Mouse (Mus musculus) heart, postnatal 25 days (tissue): ENCODE measurements around the gene Cd274. TPM values are rescaled to one million over a fixed set of nuclear protein-coding genes. Genes with fewer than 3 reads are reported as not detected.

Experiments
- DNase-seq: peaks from one replicate; pipeline ENCODE4 v3.0.0; 2022; ENCODE audit warnings: low spot score
- intact Hi-C: fragments of 180-260 bp; cut with DNase I; formaldehyde crosslinking; loops from one replicate; pipeline ENCODE4 v1.15.1; 2025
- total RNA-seq, 2 experiments: library from RNA; stranded (reverse); gene quantifications; 2 replicates each; pipeline ENCODE4 v1.2.3; 2021

Cd274 gene
- 1 to 10 TPM; 2.0 to 2.3 TPM for total RNA-seq

DNA sequence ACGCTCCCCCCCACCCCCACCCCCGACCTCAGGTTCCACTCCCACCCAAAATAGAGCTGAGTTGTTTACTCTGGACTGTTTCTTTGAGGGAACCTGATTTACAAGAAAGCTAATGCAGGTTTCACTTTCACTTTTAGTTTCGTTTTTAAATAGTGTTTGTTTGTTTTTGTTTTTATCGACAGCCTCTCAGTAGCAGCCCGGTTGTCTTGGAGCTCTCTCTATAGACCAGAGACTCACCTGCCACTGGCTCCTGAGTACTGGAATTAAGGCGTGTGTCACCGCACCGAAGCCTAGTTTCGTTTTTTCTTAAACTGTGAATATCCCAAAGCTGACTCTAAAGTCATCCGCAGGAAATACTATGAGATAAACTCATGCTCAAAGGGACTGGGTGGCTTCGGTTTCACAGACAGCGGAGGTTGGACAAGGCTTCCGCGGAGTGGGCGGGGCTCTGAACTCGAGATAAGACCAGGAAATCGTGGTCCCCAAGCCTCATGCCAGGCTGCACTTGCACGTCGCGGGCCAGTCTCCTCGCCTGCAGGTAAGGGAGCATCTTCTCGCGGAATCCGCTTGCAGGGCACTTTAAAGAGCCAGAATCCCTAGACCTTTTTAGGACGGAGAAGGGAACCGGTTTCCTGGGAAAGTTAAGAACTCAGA, at the start of gene Cd274, which contains the start of gene Plgrkt:
Gene Cd274 (plus strand): TSS at position 487 of the 654 bp plus-strand sequence.
Gene Plgrkt (minus strand): TSS at position 422 of the 654 bp plus-strand sequence.
- intact Hi-C loops = no loop called here
- peak; percentile 69 for DNase-seq

DNA sequence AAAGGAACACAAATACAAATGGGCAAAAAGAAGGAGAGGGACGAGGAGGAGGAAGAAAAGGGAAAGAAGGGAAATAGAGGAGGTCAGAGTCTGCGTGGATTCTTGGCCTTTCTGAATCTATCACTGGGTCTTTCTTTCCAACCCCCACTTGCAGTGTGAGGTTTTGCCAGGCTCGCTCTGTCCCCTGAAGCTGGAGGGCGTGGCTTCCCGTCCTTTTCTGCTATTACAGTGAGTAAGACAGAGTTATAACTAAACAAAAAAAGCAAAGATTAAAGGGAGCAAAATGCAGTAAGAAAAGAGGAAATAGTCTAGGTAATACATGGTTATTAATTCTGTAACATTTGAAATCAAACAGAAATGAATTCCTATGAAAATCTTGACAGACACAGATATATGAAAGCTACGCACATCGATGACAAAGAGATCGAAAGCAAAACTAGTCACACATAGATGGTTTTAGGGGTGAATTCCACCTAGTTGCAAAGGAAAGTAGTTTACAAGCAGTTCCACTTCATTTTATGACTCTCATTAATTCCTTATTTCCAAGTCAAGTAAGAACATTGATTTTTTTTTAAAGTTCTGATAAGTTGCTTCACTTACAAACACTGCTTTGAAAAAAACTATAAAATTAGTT, 43.7 kb upstream of the Cd274 start:
- intact Hi-C loops = no loop called here
- DNase-seq = no peak

DNA sequence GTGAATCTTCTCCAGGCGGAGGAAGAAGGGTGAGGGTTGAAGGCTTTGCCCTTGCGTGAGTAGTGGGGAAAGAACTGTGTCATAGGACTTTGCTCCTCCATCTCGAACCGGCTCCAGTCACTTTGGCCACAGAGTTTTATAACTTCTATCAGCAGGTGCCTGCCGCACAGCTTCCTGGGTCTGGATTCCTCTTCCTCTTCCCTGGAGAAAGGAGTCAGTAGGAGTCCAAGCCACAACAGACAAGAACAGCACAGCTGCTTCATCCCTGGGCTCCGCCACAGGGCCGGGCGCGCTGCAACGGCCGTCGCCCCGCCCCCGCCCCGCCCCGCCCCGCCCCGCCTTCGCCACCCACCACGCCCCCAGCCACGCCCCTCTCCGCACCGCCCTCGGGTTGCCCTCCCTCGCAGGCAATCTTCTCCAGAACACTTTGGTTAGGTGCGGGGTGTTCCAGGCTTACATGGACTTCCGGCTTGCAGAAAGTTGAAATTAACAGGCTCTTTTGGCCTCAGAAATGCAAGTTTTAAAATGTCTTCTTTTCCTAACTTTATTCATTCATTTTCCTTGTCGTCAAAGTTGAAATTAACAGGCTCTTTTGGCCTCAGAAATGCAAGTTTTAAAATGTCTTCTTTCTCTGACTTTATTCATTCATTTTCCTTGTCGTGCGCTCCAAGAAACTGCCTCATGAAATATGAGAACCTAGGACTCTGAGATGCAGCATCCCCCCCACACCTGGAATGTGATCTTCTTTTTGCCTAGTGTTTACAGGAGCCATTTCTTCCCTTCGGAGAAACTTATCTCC, 42.0 kb upstream of the Cd274 start, which contains the start of gene Insl6:
Gene Insl6 (minus strand): TSS at position 304 of the 799 bp plus-strand sequence.
- intact Hi-C loops = no loop called here
- DNase-seq = no peak

DNA sequence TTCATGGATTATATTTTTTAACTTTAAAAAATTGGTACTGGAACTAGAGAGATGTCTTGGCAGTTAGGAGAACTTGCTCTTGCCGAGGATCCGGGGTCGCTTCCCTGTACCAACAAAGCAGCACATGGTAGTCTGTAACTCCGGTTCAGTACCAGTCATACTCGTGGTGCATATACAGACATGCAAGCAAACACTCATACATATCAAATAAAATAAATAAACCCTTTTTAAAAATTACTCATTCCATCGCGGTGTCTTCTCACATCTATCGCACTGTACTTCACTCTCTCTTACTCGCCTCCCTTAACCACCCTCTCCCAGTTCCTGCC, 41.4 kb upstream of the Cd274 start:
- no peak for DNase-seq
- intact Hi-C loops = no loop called here

DNA sequence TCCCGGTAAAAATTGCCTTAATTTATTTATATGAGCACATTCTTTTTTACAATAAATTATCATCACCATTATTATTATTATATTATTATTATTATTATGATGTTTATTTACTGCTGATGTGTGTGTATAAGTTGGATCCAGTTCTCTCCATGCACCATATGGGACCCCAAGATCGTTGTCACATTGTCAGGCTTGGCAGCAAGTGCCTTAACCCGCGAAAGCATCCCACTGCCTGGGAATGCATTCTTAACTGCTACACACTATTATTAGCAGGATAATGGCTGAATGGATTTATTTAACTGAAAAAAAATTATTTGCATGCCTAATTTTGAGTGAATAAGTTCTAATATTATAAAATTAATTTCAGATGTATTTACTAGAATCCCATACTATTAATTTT, 40.9 kb upstream of the Cd274 start:
- intact Hi-C loops = no loop called here
- no peak for DNase-seq

DNA sequence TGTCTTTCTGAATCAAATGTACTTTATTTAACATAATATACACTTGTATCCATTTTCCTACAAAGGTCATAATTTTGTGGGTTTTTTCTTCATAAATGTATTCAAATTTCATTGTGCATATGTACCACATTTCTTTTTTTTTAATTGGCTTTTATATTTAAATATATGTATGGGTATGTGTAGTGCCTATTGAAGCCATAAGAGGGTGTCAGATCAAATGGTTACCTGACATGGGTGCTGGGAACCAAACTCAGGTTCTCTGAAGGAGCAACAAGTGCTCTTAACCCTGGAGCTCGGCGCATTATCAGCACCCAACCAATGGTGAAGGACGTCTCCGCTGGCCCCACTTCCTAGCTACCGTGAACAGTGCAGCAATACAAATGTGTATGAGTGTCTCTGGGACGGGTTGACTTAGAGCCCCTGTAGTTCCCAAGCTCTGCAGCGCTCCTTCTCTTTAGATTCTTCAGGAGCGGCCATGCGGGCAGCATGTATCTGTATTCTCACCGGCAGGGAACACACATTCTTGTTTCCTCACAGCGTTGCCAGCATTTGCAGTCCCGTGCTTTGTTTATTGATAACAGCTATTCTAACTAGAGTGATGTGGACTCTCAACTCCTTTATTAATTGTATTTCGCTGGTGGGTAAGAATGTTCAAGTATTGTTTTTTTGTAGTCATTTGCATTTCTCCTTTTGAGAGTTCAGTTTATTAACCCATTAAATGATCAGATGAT, 40.3 kb upstream of the Cd274 start:
- DNase-seq = no peak
- intact Hi-C loops = no loop called here

DNA sequence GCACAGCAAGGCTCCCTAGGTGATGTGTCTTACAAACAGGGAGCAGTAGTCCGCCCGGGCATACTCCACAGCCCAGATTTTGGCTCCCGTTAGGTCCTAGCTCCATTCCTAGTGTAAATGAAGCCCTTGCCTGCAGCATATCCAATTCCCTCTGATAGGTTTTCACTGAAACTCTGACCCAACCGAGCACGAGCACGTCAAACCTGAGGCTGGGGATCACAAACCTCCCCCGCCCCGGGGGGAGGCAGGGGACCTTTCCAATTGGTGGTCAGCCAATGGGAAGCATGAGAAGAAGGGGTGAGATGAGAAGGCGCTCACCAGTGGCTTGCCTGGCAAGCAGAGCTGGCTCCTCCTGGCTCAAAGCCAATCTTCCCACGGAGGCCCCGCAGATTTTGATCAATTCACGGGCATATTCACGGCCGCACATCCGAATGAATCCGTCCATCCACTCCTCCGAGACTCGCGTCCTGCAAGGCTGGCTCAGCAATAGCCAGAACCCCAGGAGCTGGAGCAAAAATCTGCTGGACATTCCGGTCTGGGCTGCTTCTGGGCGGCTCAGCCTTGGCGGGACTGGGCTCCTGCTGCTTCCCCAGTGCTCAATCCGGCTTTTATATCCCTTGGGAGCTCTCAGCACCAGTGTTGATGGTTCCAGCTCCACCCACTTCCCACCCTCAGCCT, 33.0 kb upstream of the Cd274 start, which contains the start of gene Rln1:
Gene Rln1 (minus strand): TSS at position 603 of the 678 bp plus-strand sequence.
- DNase-seq = no peak
- intact Hi-C loops = no loop called here

DNA sequence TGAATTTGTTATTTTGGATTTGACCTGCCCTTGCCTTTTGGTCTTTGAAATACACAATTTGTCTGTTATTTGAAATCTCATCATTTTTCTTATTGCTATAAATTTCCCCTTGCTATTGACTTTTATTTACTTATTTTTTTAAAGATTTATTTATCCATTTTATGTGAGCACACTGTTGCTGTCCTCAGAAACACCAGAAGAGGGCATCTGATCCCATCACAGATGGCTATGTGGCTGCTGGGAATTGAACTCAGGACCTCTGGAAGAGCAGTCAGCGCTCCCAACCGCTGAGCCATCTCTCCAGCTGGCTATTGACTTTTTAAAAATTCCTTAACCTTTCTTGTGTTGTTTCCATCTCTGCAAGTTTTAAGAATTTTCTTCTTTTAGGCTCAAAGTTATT, 30.6 kb upstream of the Cd274 start:
- no peak for DNase-seq
- intact Hi-C loops = no loop called here

DNA sequence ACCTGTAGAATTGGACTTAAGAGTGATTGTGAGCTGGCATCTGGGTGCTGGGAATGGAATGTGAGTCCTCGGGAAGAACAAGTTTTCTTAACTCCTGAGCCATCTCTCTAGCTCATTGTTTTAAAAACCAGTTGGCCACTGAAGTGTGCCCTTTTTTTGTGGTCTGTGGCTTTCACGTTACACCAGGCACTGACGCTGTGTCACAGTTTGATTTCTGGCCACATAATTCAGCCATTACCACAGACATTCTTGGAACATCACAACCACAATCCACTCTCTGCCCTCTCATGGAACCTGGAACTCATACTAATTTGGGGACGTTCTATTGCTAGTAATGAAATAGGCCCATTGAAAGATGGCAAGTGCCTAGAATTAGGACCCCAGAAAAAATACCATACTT, 26.2 kb upstream of the Cd274 start:
- intact Hi-C loops = no loop called here
- DNase-seq = no peak

DNA sequence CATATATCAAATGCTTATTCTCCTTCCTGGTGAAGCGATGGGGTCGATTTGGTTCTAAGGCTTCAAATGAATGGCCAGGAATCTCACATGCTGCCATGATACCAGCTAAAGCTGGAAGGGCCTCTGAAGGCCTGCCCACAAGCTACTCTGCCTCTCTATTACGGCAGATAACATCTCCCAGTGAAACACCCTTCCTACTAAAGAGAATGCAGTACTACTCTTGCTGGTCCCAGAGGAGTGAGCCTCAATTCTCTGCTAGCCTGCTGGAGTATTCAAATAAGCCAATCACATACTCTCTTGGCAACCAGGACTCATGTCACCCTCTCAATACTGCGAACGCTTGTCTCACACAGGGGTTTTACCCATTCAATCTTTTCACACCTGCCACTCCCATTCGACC, 25.0 kb upstream of the Cd274 start:
- intact Hi-C loops = no loop called here
- no peak for DNase-seq

DNA sequence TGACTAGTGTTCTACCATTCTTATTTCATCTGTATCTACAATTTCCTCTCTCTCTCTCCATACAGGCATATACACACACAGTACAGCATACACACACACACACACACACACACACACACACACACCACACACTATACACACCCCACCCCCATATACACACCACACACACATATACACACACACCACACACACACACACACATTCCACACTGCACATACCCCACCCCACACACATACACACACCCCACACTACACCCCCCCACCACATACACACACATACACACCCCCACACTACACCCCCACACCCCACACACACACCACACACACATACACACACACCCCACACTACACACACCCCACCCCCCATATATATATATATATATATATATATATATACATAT, 22.4 kb upstream of the Cd274 start:
- intact Hi-C loops = no loop called here
- no peak for DNase-seq

DNA sequence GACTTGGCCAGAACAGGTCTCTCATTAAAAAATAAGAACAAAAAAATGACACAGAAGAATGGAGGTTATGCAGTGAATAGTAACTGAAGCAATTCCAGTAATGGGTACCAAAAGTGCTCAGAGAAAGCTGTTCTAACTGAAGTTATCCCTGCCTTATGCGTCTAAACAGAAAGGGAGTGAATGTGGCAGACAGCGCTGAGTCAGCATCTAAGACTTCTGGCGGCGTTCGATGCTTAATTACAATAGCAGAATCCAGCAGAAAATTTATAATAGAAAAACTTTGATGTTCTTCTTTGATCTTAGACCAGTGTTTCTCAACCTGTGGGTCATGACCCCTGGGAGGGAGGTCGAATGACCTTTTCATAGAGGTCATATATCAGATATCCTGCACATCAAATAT, 21.6 kb upstream of the Cd274 start:
- intact Hi-C loops = no loop called here
- no peak for DNase-seq

DNA sequence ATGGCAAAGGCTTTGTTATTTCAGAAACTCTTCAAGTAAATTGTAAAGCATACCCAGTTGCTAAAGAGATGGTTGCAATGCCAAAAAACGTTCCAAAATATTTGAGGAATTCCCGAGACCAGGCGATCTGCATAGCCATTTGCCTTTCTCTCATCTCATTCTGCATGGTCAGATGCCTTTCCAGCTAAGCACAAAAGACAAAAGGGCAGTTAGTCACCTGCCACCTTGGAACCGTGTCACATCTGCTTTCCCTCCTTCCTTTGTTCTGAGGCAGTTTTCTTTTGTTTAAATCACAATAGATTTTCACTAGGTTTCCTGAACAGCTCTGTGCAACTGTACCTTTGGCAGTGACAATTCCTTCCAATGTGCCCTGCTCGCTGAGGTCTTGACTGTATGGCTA, 16.3 kb upstream of the Cd274 start:
- intact Hi-C loops = no loop called here
- DNase-seq = no peak

DNA sequence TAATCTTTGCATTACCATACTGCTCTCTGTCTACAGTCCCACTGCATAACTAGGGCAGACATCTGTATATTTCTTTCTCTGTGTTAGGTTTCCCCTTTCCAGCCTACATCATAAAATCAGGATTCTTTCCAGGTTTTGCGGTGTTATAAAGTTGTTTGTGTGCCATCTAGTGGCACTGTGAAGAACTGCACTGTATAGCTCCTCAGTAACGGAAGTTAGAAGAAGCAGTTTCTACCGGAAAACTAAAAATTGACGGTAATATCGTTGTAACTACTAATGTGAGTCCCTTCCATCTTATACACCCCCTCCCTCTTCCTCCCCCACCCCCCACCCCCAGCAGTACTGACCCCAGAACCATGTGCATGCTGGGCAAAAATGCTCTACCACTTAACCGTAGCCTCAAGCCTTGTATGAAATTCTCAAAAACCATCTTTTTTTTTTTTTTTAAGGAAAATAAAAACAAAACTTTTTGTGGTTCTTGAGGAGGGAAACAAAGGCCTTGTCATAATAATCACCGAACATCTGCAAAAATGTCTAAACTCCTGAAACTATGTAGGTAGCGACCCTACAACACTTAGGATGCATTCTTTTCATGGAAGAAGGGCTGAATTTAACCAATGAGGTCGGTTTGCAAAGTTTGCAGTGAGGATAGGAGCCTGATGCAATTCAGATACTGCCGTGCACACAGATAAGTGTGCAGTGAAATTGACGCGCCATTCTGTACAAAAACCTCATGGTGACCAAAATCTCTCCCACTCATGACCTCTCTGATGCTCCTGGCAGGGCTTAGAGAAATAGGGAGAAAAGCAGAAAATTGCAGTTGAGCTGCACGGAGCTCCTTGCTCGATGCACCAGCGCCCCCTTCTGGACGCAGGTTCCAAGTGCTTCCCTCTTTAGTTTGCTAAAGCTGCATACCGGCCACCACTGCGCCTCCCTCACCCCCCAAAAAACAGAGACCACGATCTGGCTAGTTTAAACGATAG, 12.1 kb upstream of the Cd274 start:
- peak; percentile 46 for DNase-seq
- intact Hi-C loops = loop anchor here (1.0 to 2.0 kb wide), 4 partner anchors 146 to 578 kb away; no protein-coding TSS in a partner anchor

DNA sequence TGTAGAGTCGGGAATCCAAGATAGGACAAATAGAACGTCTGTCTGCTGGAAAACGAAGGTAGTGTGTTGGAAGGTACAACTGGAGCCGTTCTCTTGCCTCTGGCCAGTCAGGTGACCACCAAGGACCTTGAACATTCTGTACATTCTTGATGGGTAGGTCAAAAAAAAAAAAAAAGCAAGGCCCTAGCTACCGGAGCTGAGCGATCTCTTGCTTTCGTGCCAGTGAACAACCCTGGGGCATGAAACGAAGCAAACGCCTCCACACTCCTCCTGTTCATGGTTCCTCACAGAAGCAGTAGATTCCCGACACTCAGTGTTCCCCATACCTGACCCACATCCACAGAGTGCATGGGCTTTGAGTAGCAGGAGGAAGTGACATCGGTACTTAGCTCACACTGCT, 11.0 kb upstream of the Cd274 start:
- intact Hi-C loops = no loop called here
- no peak for DNase-seq

DNA sequence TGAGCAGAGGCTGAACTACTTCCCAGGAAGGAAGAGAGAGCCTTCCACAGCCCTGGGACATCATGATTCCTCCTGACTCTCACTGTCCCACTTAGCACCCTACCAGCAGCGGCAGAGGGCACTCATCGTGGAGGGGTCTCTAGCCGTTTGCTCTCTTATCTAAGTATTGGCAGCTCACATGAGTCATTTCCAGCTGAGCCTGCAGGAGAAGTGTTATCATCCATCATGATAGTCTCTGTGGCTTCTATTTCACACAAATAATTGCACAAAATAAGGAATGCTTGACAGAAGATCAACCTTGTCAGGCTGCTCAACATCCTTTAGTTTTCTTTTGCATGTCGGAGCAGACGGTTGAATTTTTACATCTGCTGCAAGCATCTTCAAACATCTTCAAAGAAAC, 7.0 kb upstream of the Cd274 start:
- no peak for DNase-seq
- intact Hi-C loops = loop anchor here (5.0 kb wide), 2 partner anchors 108 to 202 kb away; partner anchors contain the start of gene Jak2

DNA sequence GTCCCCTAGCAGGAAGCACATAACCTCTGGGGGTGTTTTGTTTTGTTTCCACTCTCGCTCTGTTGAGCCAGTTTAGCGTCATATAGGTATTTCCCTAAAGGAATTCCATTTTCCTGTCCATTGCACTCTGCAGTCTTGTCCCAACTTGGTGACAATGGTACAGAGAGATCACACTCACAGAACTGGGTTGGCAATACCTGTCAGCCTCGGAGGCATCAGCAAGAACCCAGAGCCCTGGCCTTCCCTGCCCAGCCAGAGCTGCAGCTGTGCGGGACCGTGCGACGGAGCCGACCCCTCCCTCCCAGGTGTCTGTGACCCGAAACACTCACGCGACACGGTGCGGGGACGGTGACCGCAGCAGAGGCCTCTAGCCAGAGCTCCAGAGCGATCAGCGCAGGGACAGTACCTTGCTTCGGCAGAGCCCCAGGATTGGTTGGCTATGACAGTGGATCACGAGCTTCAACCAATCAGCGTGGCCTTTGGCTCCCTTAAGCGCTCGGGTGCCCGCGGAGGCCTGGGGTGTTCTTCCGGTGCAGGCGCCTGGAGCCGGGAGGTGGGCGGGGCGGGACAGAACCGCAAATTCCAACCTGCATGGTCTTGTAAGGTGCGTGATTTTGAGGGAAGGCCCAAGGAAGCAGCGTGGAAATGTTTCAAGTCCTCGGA, 5.7 kb upstream of the Cd274 start:
- DNase-seq = peak; percentile 87
- intact Hi-C loops = loop anchor here (5.0 kb wide), 2 partner anchors 109 to 201 kb away; partner anchors contain the start of gene Jak2
